ENCODE assay signal across 17 mouse cellular contexts in genomic region chr2:106719434-106719833, GRCm38 (mm10). TPM values are rescaled to one million over a fixed set of nuclear protein-coding genes. Genes with fewer than 3 reads are reported as not detected.
A peak's percentile ranks its signal among the peaks of the same experiment; 100 is the strongest.
DNase-seq lines count a peak whose midpoint lies in the region; ATAC-seq and TF ChIP-seq lines count a peak whose summit lies in the region.
"Had no signal": no experiment of that assay in that cellular context is flagged by ENCODE, and none has a peak within 500 bp of the region (broad histone marks: within the 10 kb centered on the region; RNA-seq: fewer than 3 reads in every experiment).

No protein-coding gene starts in this region.

- no peaks in the 10 kb centered on the region for H3K27me3 ChIP-seq in neural tube, embryonic 14.5 days (ENCODE audit: control insufficient read depth, insufficient read depth, low read length)
- H3K27me3 ChIP-seq: heart, embryonic 13.5 days; liver, embryonic 13.5 days; midbrain, embryonic 15.5 days had no signal

- ATAC-seq in frontal cortex, adult (ENCODE audit: low TSS enrichment): peak; percentile 21
- ATAC-seq in neural tube, embryonic 14.5 days (ENCODE audit: low read depth): no peak
- ATAC-seq: activated CD4-positive, CD25-positive, alpha-beta regulatory T cell, adult 4 months; hindbrain, postnatal 0 days; midbrain, embryonic 15.5 days had no signal

- no peak for TF ChIP-seq CTCF in layer of hippocampus, adult 2 months (conservative IDR thresholded peaks at IDR 0.05)

- no peak overlapping the region for H3K4me2 ChIP-seq in neural tube, embryonic 14.5 days (ENCODE audit: low read depth, low read length)
- H3K4me2 ChIP-seq: heart, embryonic 13.5 days; liver, embryonic 13.5 days; midbrain, embryonic 15.5 days had no signal

- no peaks in the 10 kb centered on the region for H3K36me3 ChIP-seq in neural tube, embryonic 14.5 days (ENCODE audit: control insufficient read depth, insufficient read depth, low read length)
- H3K36me3 ChIP-seq: heart, embryonic 13.5 days; liver, embryonic 13.5 days; midbrain, embryonic 15.5 days had no signal

- H3K4me3 ChIP-seq in layer of hippocampus, adult 2 months: no peak overlapping the region
- no peak overlapping the region for H3K4me3 ChIP-seq in neural tube, embryonic 14.5 days (ENCODE audit: low read depth, low read length)
- H3K4me3 ChIP-seq: heart, embryonic 13.5 days; limb, embryonic 10.5 days; liver, embryonic 13.5 days; midbrain, embryonic 15.5 days had no signal

- no peak for DNase-seq in frontal cortex, postnatal 14 days (ENCODE audit: low spot score in 2 of 2)
- no peak for DNase-seq in layer of hippocampus, adult 2 months (ENCODE audit: low spot score in 2 of 2)
- DNase-seq in layer of hippocampus, adult 9-11 months: no peak
- DNase-seq in heart, postnatal 14 days: peak; percentile 51 to 56
- no peak for DNase-seq in adipocyte (ENCODE audit: low spot score)
- DNase-seq: cerebellum, postnatal 36 days; kidney, adult 18-20 months; liver, embryonic 13.5 days; thymus, postnatal 14 days had no signal

- intact Hi-C loops in heart, postnatal 14 days (cut with DNase I): no loop called here

- peak overlapping the region; percentile 23; the same call in 1 of the 2 replicates for H3K27ac ChIP-seq in layer of hippocampus, adult 2 months
- H3K27ac ChIP-seq in neural tube, embryonic 14.5 days (ENCODE audit: low read depth, low read length): peak overlapping the region; percentile 56; the same call in 1 of the 2 replicates
- H3K27ac ChIP-seq: heart, embryonic 13.5 days; hindbrain, postnatal 0 days; liver, embryonic 13.5 days; midbrain, embryonic 15.5 days had no signal

- no peak overlapping the region for H3K9ac ChIP-seq in neural tube, embryonic 14.5 days (replicated peaks; ENCODE audit: low read depth, low read length)
- H3K9ac ChIP-seq: heart, embryonic 13.5 days; liver, embryonic 13.5 days; midbrain, embryonic 15.5 days had no signal

- no peaks in the 10 kb centered on the region for H3K9me3 ChIP-seq in neural tube, embryonic 14.5 days (ENCODE audit: control insufficient read depth, low read length)
- H3K9me3 ChIP-seq: heart, embryonic 13.5 days; limb, embryonic 10.5 days; liver, embryonic 13.5 days; midbrain, embryonic 15.5 days had no signal

- peaks cover 33% of the 10 kb centered on the region for H3K4me1 ChIP-seq in neural tube, embryonic 14.5 days (ENCODE audit: control insufficient read depth, insufficient read depth, low read length)
- H3K4me1 ChIP-seq: liver, embryonic 13.5 days had no signal

- WGBS in neural tube, embryonic 14.5 days: 77% methylated on average over 3 of the region's 3 CpGs

RNA-seq across cellular contexts. Expression of gene Mpped2, which starts 26.4 kb away (rescaled TPM):
- total RNA-seq in layer of hippocampus, adult 2 months (2021): 10 to 100 TPM; 36.9 to 42.7 TPM
- total RNA-seq in heart, postnatal 14 days (2021): 10 to 100 TPM; 14.8 to 22.1 TPM
- polyA plus RNA-seq in neural tube, embryonic 14.5 days (2014; fragmentation: Nextera tagmentation; extraction: Ambion mirVana): 239 and 242 TPM in 2 replicates
- total RNA-seq: megakaryocyte, adult 5-6 weeks had no signal
- polyA plus RNA-seq: activated CD4-positive, CD25-positive, alpha-beta regulatory T cell, adult 4 months had no signal

Comparison
In these comparisons a context has a peak if more than half of its experiments do, and no peak if none do; other contexts are left out.
1. DNase-seq: peak in heart, postnatal 14 days (2 of 2); none in frontal cortex, postnatal 14 days (0 of 2), layer of hippocampus, adult 2 months (0 of 2), layer of hippocampus, adult 9-11 months (single experiment) and adipocyte (single experiment).